Mouse (Mus musculus): Measurements from ENCODE around the gene Olfr902. TPM values are rescaled to one million over a fixed set of nuclear protein-coding genes. Genes with fewer than 3 reads are reported as not detected.
"Not testable (repeated sequence)": the region's sequence is repeated elsewhere in the genome, so short reads cannot be mapped to it uniquely, and the experiment has no call there.

The Olfr902 gene
- polyA plus RNA-seq (2015; fragmentation: Nextera tagmentation; extraction: Ambion mirVana), result not detected in 2 replicates

DNA sequence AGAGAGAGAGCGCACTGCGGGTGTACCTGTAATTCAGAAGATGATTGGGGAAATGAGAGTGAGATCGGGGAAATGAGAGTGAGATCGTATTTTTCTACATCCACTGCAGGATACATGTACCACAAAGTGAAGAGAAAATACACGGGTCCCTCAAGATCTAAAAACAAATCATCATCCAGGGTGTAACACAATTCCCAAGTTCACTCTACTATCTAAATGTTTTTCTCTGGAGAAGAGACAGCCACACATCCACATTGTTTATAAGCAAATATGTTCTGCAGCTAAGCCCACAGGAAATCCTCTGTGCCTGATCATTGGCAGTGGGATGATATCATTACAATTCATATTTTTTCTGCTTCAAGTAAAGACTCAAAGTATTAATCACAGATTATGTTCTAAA, at the start of gene Olfr902:
Olfr902 (plus strand) TSS at position 301 of the 400 bp plus-strand sequence.
- no peaks in the 10 kb centered on the region for H3K4me1 ChIP-seq
- WGBS, result 91% methylated on average over 5 of the region's 5 CpGs
- no peak within 1 kb of the TSS for H3K4me2 ChIP-seq
- no peak for ATAC-seq (ENCODE audit: insufficient read depth, low FRiP score, low read depth)
- H3K36me3 ChIP-seq, result no peaks in the 10 kb centered on the region
- H3K9ac ChIP-seq, result no peak within 1 kb of the TSS
- no peak within 1 kb of the TSS for H3K27ac ChIP-seq
- no peak within 1 kb of the TSS for H3K4me3 ChIP-seq (replicated peaks)
- no peaks in the 10 kb centered on the region for H3K9me3 ChIP-seq
- no peaks in the 10 kb centered on the region for H3K27me3 ChIP-seq (replicated peaks)

DNA sequence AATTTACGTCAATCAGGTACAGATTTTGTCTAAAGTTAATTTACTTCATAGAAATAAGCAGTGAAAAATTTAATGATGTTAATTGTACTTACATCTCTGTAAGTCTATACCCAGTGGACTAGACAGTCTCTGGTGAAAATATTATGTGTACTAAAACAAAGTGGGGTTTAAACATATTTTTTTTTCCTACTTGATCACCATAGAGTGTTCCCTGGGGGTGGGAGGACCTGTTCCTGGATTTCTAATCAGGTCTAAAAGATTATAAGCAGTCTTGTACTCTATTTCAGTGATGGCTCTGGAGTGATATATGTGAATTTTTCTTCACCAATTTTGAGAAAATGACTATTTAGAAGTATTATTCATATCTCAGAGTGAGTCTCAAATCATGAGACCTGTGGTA, 46.1 kb upstream of the Olfr902 start, which contains the start of gene Olfr147:
Olfr147 (plus strand) TSS at position 301 of the 400 bp plus-strand sequence.
- Histone ChIP-seq H3K9ac (no peak within 1 kb of the TSS), H3K9me3 (no peaks in the 10 kb centered on the region), H3K4me2 (no peak within 1 kb of the TSS), H3K4me3 (replicated peaks) (no peak within 1 kb of the TSS), H3K4me1 (no peaks in the 10 kb centered on the region), H3K27me3 (replicated peaks) (no peaks in the 10 kb centered on the region), H3K27ac (no peak within 1 kb of the TSS), H3K36me3 (no peaks in the 10 kb centered on the region)
- WGBS, result 77% methylated on average over 1 of the region's 1 CpGs
- ATAC-seq (ENCODE audit: insufficient read depth, low FRiP score, low read depth), result no peak

DNA sequence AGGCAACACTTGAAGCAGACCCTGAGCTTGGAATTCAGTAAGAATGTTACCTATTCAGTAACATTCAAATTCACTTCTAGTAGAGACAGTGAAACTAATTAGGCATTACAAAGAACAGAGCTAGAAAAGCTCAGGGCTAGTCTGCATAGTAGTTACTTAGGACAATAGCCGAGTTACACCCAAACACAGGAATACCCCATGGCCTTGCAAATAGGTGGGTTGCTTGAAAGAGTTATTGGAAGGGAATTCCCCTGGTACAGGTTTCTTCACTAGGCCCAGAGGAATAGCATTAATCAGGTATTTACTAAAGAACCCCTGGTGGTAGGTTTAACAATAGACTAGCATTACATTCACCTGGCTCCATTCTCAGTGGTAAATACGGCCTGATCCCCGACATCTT, 40.0 kb upstream of the Olfr902 start:
- not testable (repeated sequence) for ATAC-seq (ENCODE audit: insufficient read depth, low FRiP score, low read depth); H3K4me1 ChIP-seq; H3K4me3 ChIP-seq (replicated peaks); H3K36me3 ChIP-seq; H3K4me2 ChIP-seq; H3K27ac ChIP-seq; H3K27me3 ChIP-seq (replicated peaks); H3K9me3 ChIP-seq; H3K9ac ChIP-seq
- 94% methylated on average over 3 of the region's 3 CpGs for WGBS

DNA sequence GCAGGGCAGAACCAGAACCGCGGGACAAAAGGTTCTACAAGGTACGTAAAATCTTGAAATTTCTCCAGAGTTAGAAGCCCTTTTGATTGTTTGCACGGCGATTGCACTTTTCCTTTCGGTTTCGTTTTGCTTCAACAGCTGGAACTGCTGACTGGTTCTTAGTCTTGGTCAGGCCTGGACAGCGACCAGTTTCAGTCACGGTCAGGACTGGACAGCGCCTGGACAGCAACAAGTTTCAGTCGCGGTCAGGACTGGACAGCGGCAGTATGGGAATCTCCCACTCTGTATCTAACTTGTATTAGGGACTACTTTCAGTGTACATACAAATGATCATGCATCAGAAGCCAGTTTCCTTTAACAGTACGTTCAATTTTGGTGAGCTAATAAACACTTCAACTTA, 34.0 kb upstream of the Olfr902 start:
- H3K4me3 ChIP-seq (replicated peaks); H3K4me2 ChIP-seq; H3K9ac ChIP-seq; H3K9me3 ChIP-seq; ATAC-seq (ENCODE audit: insufficient read depth, low FRiP score, low read depth); H3K27me3 ChIP-seq (replicated peaks); H3K27ac ChIP-seq; H3K4me1 ChIP-seq; H3K36me3 ChIP-seq: not testable (repeated sequence)
- WGBS, result 87% methylated on average over 14 of the region's 14 CpGs

DNA sequence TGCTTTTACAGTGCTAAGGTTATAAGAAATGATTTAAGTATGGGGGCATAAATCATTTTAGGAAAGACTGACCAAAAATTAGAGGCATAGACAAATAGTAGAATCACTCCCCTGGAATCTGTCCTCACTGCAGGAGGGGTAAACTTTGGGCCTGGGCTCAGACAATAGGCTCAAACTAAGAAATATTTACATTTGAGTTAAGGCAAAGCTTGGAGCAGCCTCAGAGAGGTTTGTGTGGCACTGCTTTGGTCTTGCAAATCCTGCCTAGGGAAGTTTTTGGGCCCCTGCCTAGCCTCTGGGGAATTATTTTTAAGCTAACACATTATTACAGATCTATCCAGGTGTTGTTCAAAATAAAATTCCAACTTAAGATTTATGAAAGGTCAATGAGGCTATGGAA, 23.7 kb upstream of the Olfr902 start:
- ATAC-seq (ENCODE audit: insufficient read depth, low FRiP score, low read depth), result no peak
- Histone ChIP-seq H3K27me3 (replicated peaks) (no peaks in the 10 kb centered on the region), H3K4me3 (replicated peaks) (no peak overlapping the region), H3K4me2 (no peak overlapping the region), H3K36me3 (no peaks in the 10 kb centered on the region), H3K9me3 (no peaks in the 10 kb centered on the region), H3K4me1 (no peaks in the 10 kb centered on the region), H3K9ac (no peak overlapping the region), H3K27ac (no peak overlapping the region)

DNA sequence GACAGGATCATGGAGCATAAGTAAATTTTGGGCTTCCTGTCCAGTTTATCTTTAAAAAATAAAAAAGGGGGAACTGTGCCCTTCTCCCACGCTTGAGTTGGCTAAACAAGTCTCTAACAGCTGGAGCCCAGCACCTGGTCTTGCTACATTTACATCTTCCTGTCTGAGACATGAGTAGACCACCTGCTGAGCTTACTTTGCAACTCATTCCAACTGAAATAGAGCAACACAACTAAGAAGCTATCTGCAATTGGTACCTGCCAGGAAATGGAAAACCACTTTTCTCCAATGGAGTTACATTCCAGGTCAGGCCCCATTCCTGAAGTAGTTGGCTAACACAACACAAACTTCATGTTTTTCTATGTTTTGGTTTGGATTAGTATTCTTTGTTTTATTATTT, 20.4 kb upstream of the Olfr902 start:
- no peak overlapping the region for H3K27ac ChIP-seq
- WGBS, result 44% methylated on average over 1 of the region's 1 CpGs
- H3K36me3 ChIP-seq, result no peaks in the 10 kb centered on the region
- no peak overlapping the region for H3K4me2 ChIP-seq
- H3K9me3 ChIP-seq, result no peaks in the 10 kb centered on the region
- H3K4me3 ChIP-seq (replicated peaks), result no peak overlapping the region
- no peaks in the 10 kb centered on the region for H3K27me3 ChIP-seq (replicated peaks)
- no peak for ATAC-seq (ENCODE audit: insufficient read depth, low FRiP score, low read depth)
- H3K4me1 ChIP-seq, result no peaks in the 10 kb centered on the region
- H3K9ac ChIP-seq, result no peak overlapping the region

DNA sequence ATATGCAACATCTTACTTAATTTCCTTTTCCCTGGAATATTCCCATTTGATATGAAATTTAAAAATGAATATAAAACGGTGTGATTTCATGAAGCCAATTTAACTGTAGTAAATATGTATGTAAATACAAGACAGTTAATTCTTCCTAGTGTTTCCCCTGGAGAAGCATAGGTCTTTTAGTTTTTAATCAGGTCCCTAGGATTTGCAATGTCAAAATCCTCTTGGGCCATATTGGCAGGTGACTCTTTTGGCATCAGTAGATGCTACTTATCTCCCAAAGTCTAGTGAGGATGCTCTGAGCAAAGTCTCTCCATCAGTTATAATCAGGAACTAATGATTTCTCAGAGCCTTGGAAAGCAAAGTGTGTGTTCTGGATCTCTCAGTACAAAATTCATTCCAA, 18.3 kb upstream of the Olfr902 start, which contains the start of gene Olfr901:
Olfr901 (plus strand) TSS at position 301 of the 400 bp plus-strand sequence.
- no peaks in the 10 kb centered on the region for H3K4me1 ChIP-seq
- no peak for ATAC-seq (ENCODE audit: insufficient read depth, low FRiP score, low read depth)
- H3K9ac ChIP-seq, result no peak within 1 kb of the TSS
- H3K27ac ChIP-seq, result no peak within 1 kb of the TSS
- no peaks in the 10 kb centered on the region for H3K27me3 ChIP-seq (replicated peaks)
- no peak within 1 kb of the TSS for H3K4me2 ChIP-seq
- no peaks in the 10 kb centered on the region for H3K36me3 ChIP-seq
- no peak within 1 kb of the TSS for H3K4me3 ChIP-seq (replicated peaks)
- 78% methylated on average over 1 of the region's 1 CpGs for WGBS
- no peaks in the 10 kb centered on the region for H3K9me3 ChIP-seq

DNA sequence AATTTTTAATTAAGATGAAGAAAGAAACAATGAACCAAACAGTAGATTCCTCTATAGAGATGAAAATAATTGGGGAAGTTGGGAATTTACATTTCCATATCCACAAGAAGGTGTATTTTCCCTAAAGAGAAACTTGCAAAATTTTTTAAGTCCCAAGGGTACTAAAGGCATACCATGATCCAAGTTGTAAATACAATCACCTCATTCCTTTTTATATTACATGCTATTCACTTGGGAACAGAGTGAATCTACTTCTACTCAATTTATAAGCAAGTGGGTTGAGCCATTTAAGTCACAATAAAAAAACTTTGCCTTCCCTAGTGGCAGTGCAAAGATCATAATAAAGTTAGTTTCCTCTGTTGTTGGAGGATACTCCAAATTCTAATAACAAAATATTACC, 15.4 kb downstream of the Olfr902 start, which contains the start of gene Olfr904:
Olfr904 (plus strand) TSS at position 301 of the 400 bp plus-strand sequence.
- no peaks in the 10 kb centered on the region for H3K27me3 ChIP-seq (replicated peaks)
- H3K4me3 ChIP-seq (replicated peaks), result no peak within 1 kb of the TSS
- no peak within 1 kb of the TSS for H3K9ac ChIP-seq
- no peaks in the 10 kb centered on the region for H3K4me1 ChIP-seq
- H3K36me3 ChIP-seq, result no peaks in the 10 kb centered on the region
- no peaks in the 10 kb centered on the region for H3K9me3 ChIP-seq
- no peak for ATAC-seq (ENCODE audit: insufficient read depth, low FRiP score, low read depth)
- no peak within 1 kb of the TSS for H3K4me2 ChIP-seq
- no peak within 1 kb of the TSS for H3K27ac ChIP-seq

DNA sequence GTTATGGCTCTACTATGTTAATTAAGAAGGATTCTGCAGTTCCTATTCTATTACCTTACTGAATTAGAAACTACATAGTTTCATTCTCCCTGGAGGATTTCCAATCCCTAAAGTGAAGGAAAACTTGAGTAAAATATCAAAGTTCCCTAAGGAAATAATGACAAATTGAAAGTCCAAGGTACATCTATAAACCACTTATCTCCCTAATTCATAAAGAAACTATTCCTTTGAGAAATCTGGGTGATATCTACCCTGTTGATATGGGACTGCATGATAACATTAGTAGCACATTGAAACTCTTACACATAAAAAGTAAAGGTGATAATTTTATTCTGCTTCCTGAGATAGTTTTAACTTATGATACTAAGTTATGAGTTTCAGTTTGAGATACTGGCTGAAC, 23.4 kb downstream of the Olfr902 start, which contains the start of gene Olfr905:
Olfr905 (plus strand) TSS at position 301 of the 400 bp plus-strand sequence.
- Histone ChIP-seq H3K4me3 (replicated peaks) (no peak within 1 kb of the TSS), H3K36me3 (no peaks in the 10 kb centered on the region), H3K4me1 (no peaks in the 10 kb centered on the region), H3K27me3 (replicated peaks) (no peaks in the 10 kb centered on the region), H3K4me2 (no peak within 1 kb of the TSS), H3K27ac (no peak within 1 kb of the TSS), H3K9ac (no peak within 1 kb of the TSS), H3K9me3 (no peaks in the 10 kb centered on the region)
- no peak for ATAC-seq (ENCODE audit: insufficient read depth, low FRiP score, low read depth)

DNA sequence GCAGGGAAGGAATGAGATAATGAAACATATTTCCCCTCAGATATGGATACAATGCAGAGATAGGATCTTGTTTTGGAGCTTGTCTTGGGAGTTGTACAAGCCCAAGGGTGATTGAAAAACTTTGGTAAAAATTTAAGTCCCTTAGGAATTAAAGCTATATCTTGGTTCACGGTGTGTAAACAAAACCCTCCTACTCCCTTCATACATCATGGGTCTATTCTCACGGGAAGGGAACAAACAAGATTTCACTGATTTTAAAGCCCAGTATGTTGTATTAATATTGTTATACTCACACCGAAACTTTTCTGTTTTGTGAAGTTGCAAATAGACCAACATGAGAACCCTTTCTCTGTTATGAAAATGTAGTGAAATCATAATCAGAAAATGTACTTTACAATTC, 39.3 kb downstream of the Olfr902 start, which contains the start of gene Olfr906:
Olfr906 (plus strand) TSS at position 301 of the 400 bp plus-strand sequence.
- no peaks in the 10 kb centered on the region for H3K27me3 ChIP-seq (replicated peaks)
- 73% methylated on average over 3 of the region's 3 CpGs for WGBS
- no peak within 1 kb of the TSS for H3K27ac ChIP-seq
- no peaks in the 10 kb centered on the region for H3K36me3 ChIP-seq
- H3K9ac ChIP-seq, result no peak within 1 kb of the TSS
- H3K4me3 ChIP-seq (replicated peaks), result no peak within 1 kb of the TSS
- no peak within 1 kb of the TSS for H3K4me2 ChIP-seq
- H3K9me3 ChIP-seq, result no peaks in the 10 kb centered on the region
- no peak for ATAC-seq (ENCODE audit: insufficient read depth, low FRiP score, low read depth)
- H3K4me1 ChIP-seq, result no peaks in the 10 kb centered on the region

DNA sequence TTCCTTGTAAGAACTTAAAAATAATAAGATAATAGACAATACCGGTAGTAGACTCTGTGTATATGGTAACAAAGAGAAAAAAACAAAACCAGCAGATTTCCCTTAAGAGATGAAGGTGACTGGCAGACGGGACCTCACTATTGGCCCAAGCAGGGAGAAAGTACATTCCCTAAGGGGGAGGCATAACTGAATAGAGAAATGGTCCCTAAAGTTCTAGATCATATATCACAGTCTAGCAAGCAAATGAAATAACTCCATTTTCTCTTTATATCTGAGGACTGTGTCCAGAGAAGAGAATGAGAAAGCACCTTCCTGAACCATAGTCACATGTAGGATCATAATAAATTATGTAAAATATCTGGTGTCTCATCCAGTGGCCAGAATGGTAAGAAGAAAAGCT, 48.0 kb downstream of the Olfr902 start, which contains the start of gene Olfr907:
Olfr907 (plus strand) TSS at position 301 of the 400 bp plus-strand sequence.
- Histone ChIP-seq H3K9ac (no peak within 1 kb of the TSS), H3K27ac (no peak within 1 kb of the TSS), H3K4me2 (no peak within 1 kb of the TSS), H3K36me3 (no peaks in the 10 kb centered on the region), H3K9me3 (no peaks in the 10 kb centered on the region), H3K4me3 (replicated peaks) (no peak within 1 kb of the TSS), H3K27me3 (replicated peaks) (no peaks in the 10 kb centered on the region), H3K4me1 (no peaks in the 10 kb centered on the region)
- ATAC-seq (ENCODE audit: insufficient read depth, low FRiP score, low read depth), result no peak
- WGBS, result 78% methylated on average over 2 of the region's 2 CpGs
